Mouse (Mus musculus): Measurements from ENCODE around the gene Rgl2.

The Rgl2 gene

DNA sequence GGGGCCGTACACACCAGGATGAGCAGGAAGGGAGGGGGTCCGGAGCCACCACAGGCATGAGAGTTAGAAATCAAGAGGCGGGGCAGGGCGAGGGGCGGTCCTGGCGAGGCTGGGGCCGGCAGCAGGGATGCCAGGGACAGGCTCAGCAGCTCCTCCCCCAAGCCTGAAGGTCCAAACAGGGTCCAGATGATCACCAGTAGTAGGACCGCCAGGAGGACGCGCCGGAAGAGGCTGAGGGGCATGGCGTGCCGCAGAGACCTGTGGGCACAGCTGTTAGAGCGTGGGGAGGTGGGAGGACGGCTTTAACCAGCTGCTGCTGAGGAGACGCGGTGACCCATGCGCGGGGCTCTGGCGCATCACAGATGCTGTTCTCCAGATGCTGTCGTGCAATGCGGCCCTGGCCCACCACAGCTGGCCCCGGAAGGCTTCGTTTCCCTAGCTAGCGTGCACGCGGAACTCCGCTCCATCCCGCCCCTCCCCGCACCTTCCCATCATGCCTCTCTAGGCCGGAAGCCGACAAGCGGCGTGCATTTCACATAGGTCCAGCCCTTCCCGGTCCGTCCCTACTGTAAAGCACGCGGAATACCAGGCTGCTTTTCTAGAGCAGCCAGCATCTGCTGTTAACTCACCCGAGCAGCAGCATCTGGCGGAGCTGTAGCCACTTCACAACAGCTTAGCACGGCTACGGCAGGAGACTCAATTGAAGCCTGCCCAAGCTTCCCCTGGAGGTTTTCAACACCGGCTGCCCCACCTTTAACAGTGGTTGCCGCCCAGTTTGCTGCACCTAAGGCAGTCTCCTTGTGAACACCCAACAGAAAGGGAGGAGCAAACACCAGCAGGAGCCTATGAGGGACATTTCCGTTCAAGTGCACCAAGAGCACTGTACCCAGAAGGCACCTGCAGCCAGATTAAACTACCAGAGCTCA is 21.9 kb downstream of the Rgl2 start, which contains the start of gene B3galt4:
B3galt4 (minus strand) TSS at position 468 of the 926 bp plus-strand sequence.
- DNase-seq = peak; percentile 87 to 90

DNA sequence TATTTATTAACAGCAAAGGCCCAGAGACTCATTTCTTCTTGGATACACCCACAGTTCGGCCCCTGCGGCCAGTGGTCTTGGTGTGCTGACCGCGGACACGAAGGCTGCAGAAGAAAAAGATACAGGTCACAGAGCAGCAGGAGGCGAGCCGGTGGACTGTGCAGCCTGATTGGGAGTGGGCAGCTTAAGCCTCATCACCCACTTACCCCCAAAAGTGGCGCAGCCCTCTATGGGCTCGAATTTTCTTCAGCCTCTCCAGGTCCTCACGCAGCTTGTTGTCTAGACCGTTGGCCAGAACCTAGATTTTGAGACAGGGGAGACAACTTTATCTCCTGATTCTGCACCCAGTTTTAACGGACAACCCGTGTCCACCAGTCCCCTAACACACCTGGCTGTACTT is 22.7 kb downstream of the Rgl2 start:
- DNase-seq = peak in 1 of 2 experiments; percentile 31

DNA sequence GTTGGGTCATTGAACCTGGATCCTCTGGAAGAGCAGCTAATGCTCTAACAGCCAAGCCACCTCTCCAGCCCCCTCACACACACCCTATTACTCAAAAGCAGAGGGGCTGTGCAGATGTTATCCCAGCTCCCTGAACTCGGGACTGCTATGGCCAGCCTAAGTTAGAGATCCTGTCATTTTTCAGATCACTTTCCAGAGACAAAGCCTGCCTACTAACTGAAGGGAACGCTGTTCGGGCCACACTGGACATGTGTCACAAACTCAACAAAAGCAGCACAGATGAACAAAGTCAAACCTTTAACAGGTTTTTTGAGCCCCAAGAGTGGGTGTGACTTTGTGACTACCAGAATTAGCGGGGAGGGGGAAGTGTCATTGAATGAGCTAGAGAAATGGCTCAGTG is 23.5 kb downstream of the Rgl2 start:
- DNase-seq = no peak

DNA sequence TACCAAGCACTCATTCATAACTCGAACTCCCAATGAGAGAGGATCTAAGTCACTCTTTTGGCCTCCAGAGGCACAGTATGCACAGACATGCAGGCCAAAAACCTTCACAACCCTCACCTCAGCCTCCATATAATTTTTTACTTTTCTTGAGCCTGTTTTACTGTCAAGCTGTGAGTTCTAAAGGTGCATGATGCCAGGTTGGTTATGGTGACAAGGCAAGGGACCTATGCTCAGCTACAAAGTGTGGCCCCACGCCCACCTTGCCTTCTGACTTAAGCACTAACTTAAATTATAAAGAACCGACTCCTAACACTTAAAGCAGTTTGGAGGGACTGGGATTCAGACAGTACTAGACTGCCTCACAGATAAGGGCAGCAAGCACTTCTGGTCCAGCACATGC is 24.0 kb downstream of the Rgl2 start:
- DNase-seq = no peak

DNA sequence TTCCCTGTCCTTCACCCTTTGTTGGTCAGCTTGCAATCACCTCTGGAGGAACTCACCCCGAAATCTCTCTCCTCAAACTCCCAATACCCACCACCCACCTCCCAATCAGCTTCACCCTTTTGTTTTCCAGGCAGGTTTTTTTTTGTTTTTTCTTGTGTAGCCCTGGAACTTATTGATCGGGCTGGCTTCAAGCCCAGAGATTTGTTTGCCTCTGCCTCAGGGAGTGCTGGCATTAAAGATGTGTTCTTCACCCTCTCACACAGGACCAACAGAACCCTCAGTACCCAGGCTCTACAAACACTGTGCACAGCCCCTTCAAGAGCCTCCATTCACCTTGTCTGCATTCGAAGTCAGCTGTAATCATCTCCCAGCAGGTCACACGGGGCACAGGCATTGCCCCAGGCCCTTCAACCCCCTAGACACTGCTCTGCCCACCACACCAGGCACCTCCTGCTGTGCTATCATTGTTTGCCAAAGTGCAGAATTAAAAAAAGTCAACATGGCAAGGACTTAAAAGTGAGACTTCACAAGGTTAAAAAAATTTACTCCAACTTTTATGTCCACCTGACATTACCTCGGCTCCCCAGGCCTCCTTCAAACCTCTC is 24.7 kb downstream of the Rgl2 start:
- DNase-seq = no peak

DNA sequence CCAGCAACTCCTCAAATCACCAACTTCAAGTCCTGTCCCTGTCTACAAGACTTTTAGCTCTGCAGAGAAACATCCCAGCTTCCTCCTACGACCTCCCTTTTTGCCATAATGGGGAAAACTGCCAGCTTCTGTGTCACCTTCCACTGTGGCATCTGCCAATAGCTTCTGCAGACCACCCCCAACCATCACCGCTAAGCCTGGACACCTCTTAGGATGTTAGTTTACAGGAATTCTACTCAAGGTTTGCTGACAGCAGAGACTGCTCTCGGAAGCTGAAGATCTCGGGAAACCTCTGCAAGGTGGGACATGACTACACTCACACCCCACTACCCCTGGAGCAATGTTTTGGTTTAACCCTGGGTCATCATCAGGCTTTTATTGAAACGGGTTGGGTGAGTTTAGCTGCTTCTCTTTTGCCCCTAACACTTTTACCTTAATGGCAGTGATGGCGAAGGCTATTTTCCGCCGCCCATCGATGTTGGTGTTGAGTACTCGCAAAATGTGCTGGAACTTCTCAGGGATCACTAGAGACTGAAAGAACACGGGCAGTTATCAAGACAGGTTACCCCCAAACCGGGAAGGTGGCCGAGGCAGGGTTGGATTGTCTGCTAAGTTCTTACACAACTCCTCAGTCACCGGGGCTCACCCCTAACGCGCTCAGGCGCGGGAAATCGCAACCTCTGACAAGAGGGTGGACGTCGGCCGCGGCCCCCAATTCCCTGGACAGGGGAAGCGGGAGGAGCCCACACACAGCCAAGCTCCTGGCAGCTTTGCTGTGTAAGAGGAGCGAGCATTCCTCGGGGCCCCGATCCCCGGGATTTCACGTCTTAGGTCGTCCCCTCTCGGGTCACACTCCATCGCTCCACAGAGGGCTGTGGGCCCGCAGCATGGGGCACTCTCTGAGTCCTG is 25.6 kb downstream of the Rgl2 start:
- peak; percentile 19 to 32 for DNase-seq

DNA sequence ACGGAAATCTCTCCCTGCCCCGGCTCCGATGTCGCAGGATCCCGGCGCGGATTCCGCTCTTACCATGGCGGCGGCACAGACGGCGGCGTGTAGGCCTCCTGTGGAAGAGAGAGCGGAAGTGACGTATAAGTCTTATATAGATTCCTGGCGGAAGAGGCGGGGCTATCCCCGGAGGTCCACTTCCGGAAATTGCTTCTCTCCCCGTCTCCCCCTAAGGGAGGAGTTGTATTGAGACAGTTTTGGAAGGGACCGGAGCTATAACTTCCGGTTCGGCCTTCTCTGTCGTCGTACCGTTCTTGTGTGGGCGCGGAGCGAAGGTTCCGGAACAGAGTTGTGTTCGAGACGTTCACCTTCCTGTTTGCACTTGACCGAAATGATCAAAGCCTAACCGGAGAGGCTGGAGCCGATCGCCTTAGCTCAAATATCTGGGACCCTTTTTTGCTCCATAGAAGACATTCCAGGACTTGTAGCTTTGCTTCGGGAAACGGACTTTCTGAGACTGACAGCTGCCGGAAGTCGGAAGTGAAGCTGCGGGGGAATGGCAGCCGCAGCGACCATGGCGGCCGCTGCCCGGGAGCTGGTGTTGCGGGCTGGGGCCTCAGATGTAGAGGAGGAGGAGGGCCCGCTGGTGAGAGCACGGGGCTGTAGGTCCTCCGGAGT is 26.3 kb downstream of the Rgl2 start, which contains the start of the genes Vps52 and Rps18:
Vps52 (plus strand) TSS at position 258 of the 660 bp plus-strand sequence.
Rps18 (minus strand) TSS at position 447 of the 660 bp plus-strand sequence.
- DNase-seq = peak; percentile 96

DNA sequence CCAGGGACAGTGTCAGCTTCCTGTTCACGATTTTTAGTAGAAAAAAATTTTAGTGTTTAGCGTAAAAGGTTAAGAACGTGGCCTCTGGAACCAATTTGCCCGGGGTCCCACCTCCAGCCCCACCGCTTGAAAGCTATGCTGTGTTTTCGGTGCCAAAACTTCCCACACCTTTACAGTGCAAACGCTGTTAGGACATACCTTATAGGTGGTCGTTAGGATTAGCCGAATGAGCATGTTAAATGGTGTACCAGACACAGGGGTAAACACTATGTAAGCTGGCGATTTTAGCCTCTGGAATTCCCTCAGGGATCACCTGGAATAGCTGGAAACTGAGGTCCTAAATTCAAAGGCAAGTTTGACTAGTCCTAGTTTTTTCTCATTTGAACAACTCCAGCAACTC is 27.0 kb downstream of the Rgl2 start:
- DNase-seq = no peak

DNA sequence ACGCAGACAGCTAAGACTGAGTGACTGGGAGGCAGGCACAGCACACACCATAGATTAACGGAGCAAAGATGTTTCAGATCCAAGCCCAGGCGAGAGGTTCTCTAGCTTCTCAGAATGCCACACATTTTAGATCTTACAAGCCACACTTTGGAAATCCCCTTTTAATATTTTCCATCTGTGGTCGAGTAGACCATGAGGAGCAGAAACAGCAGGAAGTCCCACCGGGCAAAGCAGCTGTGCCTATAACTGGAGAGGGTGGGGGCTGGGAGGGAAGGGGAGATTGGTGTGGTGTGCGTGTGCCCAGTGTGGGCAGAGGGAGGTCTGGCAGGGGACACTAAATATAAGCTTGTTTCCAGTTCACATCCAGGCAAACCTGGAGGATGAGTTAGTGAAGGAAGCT is 28.1 kb downstream of the Rgl2 start:
- no peak for DNase-seq

DNA sequence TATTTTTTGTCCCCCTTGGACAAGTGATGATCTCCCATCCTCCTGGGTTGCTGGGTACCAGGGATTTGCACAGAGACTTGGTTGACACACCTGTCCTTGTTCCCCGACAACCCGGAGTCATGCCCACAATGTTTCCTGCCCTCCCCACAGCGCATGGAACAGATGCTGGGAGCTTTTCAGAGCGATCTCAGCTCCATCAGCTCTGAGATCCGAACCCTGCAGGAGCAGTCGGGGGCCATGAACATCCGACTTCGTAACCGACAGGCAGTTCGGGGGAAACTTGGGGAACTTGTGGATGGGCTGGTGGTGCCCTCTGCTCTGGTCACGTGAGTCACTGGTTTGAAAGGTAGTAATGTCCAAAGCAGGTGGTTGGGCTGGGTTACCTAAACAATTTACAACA is 29.1 kb downstream of the Rgl2 start:
- DNase-seq = peak in 1 of 2 experiments; percentile 36

DNA sequence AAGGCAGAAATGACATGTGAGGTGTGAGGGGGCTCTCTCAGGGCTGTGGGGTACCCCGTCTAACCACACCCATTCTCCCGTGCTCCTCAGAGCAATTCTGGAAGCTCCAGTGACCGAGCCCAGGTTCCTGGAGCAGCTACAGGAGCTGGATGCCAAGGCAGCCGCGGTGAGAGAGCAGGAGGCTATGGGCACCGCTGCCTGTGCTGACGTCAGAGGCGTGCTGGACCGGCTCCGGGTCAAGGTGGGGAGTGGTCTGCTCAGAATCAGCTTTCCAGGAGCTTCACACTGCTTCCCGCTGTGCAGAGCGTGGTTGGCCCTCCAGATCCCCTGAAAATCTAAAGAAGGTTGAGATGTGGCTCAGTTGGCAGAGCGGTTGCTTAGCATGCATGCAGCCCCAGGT is 29.8 kb downstream of the Rgl2 start:
- DNase-seq = peak in 1 of 2 experiments; percentile 45

DNA sequence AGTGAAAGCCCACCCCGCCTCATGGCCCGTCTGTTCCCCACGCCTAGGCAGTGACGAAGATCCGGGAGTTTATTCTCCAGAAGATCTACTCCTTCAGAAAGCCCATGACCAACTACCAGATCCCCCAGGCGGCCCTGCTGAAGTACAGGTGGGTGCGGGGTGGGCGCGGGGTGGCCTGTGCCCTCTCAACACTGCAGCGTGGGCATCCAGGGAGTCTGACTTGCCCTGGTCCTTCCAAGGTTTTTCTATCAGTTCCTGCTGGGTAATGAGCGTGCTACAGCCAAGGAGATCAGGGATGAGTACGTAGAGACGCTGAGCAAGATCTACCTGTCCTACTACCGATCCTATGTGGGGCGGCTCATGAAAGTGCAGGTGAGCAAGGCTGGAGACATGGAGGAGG is 30.6 kb downstream of the Rgl2 start:
- peak in 1 of 2 experiments; percentile 30 for DNase-seq

DNA sequence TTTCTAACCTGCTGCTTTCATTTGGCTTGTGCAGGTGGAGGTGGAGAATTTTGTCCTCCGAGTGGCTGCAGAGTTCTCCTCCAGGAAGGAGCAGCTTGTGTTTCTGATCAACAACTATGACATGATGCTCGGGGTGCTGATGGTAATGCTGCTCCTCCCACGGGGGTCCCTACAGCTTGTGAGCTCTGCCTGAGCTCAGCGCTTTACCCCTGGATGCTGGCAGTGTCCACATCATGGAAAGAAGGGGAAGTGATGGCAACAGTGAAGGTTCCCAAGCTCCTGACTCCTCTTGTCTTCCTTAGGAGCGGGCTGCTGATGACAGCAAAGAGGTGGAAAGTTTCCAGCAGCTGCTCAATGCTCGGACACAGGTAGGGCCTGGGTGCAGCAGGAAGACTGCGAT is 33.5 kb downstream of the Rgl2 start:
- no peak for DNase-seq

DNA sequence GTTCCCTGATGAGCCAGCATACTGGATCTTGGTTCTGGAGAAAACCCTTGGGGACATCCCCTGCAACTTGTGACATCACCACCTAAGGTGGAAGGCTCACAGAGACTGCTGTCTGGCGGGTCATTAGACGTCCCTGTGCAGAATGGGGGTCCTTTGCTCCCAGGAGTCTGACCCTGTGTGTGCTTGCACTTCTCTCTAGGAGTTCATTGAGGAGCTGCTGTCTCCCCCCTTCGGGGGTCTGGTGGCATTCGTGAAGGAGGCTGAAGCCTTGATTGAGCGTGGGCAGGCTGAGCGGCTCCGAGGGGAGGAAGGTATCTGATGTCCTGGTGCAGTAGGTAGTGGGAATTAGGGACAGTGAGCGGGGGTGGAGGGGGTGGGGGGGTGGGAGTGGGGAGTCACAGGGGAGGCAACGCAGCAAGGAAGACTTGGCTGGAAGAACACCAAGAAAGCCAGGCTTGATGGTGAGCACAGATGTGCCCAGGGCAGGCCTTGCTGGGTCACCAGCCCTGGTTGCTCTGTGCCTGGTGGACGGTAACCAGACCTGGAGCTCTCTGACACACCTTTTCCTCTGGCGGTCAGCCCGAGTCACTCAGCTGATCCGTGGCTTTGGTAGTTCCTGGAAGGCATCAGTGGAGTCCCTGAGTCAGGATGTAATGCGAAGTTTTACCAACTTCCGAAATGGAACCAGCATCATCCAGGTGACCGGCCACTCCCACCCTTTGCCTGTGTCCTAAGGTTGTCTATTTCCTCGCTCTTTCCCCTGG is 35.9 kb downstream of the Rgl2 start:
- DNase-seq = no peak

DNA sequence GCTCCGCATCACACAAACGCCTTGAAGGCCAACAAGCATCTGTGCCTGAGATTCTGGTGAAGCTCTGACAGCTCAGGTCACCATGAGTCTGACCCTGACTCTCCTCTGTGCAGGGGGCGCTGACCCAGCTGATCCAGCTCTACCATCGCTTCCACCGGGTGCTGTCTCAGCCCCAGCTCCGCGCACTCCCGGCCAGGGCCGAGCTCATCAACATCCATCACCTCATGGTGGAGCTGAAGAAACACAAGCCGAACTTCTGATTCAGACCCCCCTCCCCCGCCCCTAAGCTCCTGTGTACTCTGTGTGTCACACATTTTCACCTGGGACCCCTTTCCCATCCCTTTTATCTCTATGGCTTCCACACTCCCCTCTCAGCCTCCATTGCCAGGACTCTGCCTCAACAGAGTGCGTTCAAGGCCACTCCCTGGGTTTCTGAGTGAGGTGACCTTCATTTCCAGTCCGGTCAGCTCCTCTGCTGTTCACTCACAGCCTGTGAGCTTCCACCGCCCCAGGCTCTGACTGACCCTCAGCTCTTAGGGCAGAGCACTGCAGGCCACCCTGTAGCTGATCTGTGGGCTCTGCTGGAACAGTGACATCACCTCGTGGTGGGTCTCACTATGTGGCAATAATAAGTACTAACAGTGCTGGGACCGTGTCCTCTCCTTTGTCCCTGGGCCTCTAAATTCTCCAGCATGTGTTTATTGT is 36.7 kb downstream of the Rgl2 start:
- no peak for DNase-seq

DNA sequence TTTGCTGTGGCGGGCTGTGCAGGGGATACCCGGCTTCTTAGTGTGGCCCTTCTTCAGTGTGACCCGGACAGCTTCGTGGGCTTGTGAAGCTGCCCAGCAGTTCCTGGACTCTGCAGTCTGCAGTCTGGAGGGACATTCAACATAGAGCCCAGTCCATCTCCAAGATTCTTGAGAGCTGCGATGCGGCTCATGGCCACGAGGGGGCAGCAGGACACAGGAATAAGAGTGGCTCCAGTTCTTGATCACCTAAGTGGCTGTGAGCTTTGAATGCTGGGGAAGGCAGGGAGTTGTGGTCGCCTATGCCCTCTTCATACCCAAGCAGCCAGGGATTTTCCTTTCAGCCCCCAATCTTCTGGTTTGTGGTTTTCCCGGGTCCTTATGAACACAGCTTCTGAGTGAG is 39.1 kb downstream of the Rgl2 start:
- DNase-seq = peak; percentile 82 to 89

DNA sequence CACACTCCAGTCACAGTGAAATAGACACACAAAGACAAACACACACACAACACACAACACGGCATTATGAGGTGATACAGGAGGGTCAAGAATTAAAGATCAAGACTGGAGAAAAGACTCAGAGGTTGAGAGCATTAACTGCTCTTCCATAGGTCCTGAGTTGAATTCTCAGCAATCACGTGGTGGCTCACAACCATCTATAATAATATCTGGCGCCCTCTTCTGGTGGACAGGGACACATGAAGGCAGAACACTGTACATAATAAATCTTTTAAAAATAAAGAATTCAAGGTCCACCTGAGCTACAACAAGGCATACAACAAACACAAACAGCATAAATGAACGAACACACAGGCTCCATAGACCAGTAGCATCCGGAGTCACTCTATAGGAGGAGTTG is 39.6 kb downstream of the Rgl2 start:
- peak in 1 of 2 experiments; percentile 57 for DNase-seq

DNA sequence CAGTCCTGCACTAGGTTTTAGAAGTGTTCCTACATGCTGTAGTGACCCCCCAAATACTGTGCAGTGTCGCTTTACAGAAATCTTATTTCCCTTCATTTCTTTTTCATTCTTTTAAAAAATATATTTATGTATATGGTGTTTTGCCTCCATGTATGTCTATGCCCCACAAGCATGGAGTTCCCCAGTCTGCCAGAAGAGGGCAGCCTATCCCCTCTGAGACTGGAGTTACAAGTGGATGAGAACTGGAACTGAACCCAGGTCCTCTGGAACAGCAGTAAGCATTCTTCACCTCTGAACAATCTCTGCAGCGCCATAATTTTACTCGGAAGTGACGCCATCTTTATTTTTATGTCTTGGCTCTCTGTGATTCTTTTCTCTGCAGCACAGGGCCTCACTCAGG is 40.1 kb downstream of the Rgl2 start:
- DNase-seq = no peak

DNA sequence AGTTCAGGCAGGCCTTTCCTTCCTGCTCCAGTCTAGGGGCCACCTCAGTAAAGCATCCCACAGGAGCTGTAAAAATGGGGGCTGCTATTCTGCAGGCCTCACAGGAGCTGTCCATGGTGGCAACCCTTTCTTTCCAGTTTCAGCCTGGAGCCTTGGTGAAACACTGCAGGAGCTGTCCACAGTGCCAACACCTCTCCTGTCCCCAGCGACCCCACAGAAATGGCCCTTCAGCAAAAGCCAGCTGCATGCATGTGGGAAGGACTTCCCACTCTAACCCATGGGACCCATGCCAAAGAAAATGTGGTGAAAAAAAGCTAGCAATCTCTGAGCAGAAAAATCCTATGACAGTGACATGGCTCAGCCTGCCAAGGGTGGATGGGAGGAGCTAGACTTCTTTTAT is 43.3 kb downstream of the Rgl2 start:
- DNase-seq = peak in 1 of 2 experiments; percentile 41

DNA sequence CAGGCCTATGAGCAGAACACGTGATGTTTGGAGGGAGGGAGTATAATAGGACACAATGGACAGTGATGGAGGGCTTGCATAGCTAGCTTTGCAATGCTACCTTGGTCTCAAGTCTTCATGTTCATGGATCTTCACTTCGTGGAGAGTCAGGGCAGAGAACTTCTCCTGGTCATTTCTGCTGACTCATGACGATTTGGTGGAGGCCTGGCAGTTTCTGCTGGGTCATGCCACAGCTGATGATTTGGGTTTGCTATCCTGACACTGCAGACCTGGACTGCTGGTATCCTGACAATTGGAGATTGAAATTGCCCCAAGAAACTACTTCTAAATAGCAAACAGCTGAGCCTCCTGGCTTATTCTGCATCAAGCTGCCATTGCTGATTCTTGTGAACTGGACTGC is 44.2 kb downstream of the Rgl2 start:
- no peak for DNase-seq
